Mouse (Mus musculus) midbrain, embryonic 13.5 days (tissue): ENCODE results near the gene Selenom. TPM values are rescaled to one million over a fixed set of nuclear protein-coding genes. Genes with fewer than 3 reads are reported as not detected.

Experiments
- ATAC-seq: fragments of 200-750 bp; cut with Nextera tagmentation; 2 replicates; pipeline ENCODE4 v1.8.0; 2017; ENCODE audit warnings: mild to moderate bottlenecking, moderate TSS enrichment, moderate library complexity
- H3K27ac ChIP-seq: fragments of 300-500 bp; sonication (generic); 2 replicates; pipeline ENCODE4 v1.5.1; 2015; ENCODE audit warnings: inconsistent platforms, mild to moderate bottlenecking, moderate library complexity
- H3K27me3 ChIP-seq: fragments of 300-500 bp; sonication (generic); 2 replicates; pipeline ENCODE4 v1.6.1; 2015; ENCODE audit warnings: mild to moderate bottlenecking, inconsistent platforms
- H3K36me3 ChIP-seq: fragments of 300-500 bp; sonication (generic); 2 replicates; pipeline ENCODE4 v1.6.1; 2015; ENCODE audit warnings: mild to moderate bottlenecking, inconsistent platforms
- H3K4me1 ChIP-seq: fragments of 300-500 bp; sonication (generic); replicated peaks from 2 replicates; pipeline ENCODE4 v1.6.1; 2015; ENCODE audit warnings: inconsistent platforms
- H3K4me2 ChIP-seq: fragments of 300-500 bp; sonication (generic); replicated peaks from 2 replicates; pipeline ENCODE4 v1.6.1; 2015; ENCODE audit warnings: moderate library complexity, mild to moderate bottlenecking, inconsistent platforms
- H3K4me3 ChIP-seq: fragments of 300-500 bp; sonication (generic); replicated peaks from 2 replicates; pipeline ENCODE4 v1.5.1; 2015; ENCODE audit warnings: mild to moderate bottlenecking, inconsistent platforms
- H3K9ac ChIP-seq: fragments of 300-500 bp; sonication (generic); replicated peaks from 2 replicates; pipeline ENCODE4 v1.6.1; 2015; ENCODE audit warnings: mild to moderate bottlenecking, inconsistent platforms
- H3K9me3 ChIP-seq: fragments of 300-500 bp; sonication (generic); 2 replicates; pipeline ENCODE4 v1.6.1; 2016; ENCODE audit warnings: mild to moderate bottlenecking, inconsistent platforms
- WGBS: fragments of 180-500 bp; shearing (Covaris S2); methylation state at CpG from one replicate; pipeline ENCODE4 v1.1.7; 2015; 5-methylcytosine and 5-hydroxymethylcytosine counted together
- polyA plus RNA-seq: library from polyadenylated mRNA; unstranded; fragments of >200 nt; fragmentation: Nextera tagmentation; extraction: Ambion mirVana; gene quantifications from 2 replicates; pipeline ENCODE4 v1.2.1, GENCODE M21; 2015

Gene Selenom
- polyA plus RNA-seq, 1 experiment from 2014 or later = 32.0 TPM

GRCm38 (mm10) chr11:3536082-3536481 is 21.6 kb downstream of the Selenom start:
- peak overlapping the region; percentile 95 for H3K4me2 ChIP-seq
- 49% methylated on average over 5 of the region's 5 CpGs for WGBS
- peak overlapping the region; percentile 60 for H3K4me3 ChIP-seq
- peak overlapping the region; percentile 75 for H3K9ac ChIP-seq
- H3K4me1 ChIP-seq = peaks cover 32% of the 10 kb centered on the region
- ATAC-seq = no peak
- H3K27ac ChIP-seq = peak overlapping the region; percentile 85
- peaks cover 12% of the 10 kb centered on the region for H3K36me3 ChIP-seq
- H3K27me3 ChIP-seq = peaks cover 4% of the 10 kb centered on the region; the same call in 1 of the 2 replicates
- H3K9me3 ChIP-seq = no peaks in the 10 kb centered on the region

- WGBS = 91% methylated on average over 5 of the region's 5 CpGs
- H3K4me2 ChIP-seq = peak overlapping the region; percentile 95
These were observed 22.4 kb downstream of the Selenom start for GRCm38 (mm10) chr11:3536745-3537333.

GRCm38 (mm10) chr11:3537711-3538110 is 23.2 kb downstream of the Selenom start:
- H3K4me3 ChIP-seq = peak overlapping the region; percentile 49; the same call in 1 of the 2 replicates
- H3K27ac ChIP-seq = no peak overlapping the region
- 89% methylated on average over 3 of the region's 3 CpGs for WGBS
- no peaks in the 10 kb centered on the region; the same call in 1 of the 2 replicates for H3K36me3 ChIP-seq
- peaks cover 32% of the 10 kb centered on the region for H3K4me1 ChIP-seq
- H3K9ac ChIP-seq = no peak overlapping the region
- H3K4me2 ChIP-seq = peak overlapping the region; percentile 56
- no peaks in the 10 kb centered on the region for H3K9me3 ChIP-seq
- no peak for ATAC-seq
- peaks cover 4% of the 10 kb centered on the region; the same call in 1 of the 2 replicates for H3K27me3 ChIP-seq

More at GRCm38 (mm10) chr11:3536745-3537333, 22.4 kb downstream of the Selenom start:
- H3K9me3 ChIP-seq = no peaks in the 10 kb centered on the region
- H3K9ac ChIP-seq = no peak overlapping the region
- no peak overlapping the region for H3K27ac ChIP-seq
- peaks cover 4% of the 10 kb centered on the region; the same call in 1 of the 2 replicates for H3K27me3 ChIP-seq
- H3K36me3 ChIP-seq = peaks cover 8% of the 10 kb centered on the region
- peaks cover 32% of the 10 kb centered on the region for H3K4me1 ChIP-seq
- H3K4me3 ChIP-seq = no peak overlapping the region
- no peak for ATAC-seq

GRCm38 (mm10) chr11:3538341-3538740 is 23.9 kb downstream of the Selenom start:
- Histone ChIP-seq H3K4me1 (peaks cover 32% of the 10 kb centered on the region), H3K9ac (peak overlapping the region; percentile 64; the same call in 1 of the 2 replicates), H3K4me3 (peak overlapping the region; percentile 49), H3K4me2 (peak overlapping the region; percentile 56), H3K36me3 (no peaks in the 10 kb centered on the region), H3K9me3 (no peaks in the 10 kb centered on the region), H3K27me3 (peaks cover 4% of the 10 kb centered on the region; the same call in 1 of the 2 replicates), H3K27ac (no peak overlapping the region)
- WGBS = 70% methylated on average over 4 of the region's 4 CpGs
- ATAC-seq = no peak

- peak; percentile 93 for ATAC-seq
- H3K9ac ChIP-seq = peak overlapping the region; percentile 64
- peak overlapping the region; percentile 56 for H3K4me2 ChIP-seq
- WGBS = 4% methylated on average over 33 of the region's 33 CpGs
- no peak overlapping the region for H3K27ac ChIP-seq
- H3K4me3 ChIP-seq = peak overlapping the region; percentile 49
- no peaks in the 10 kb centered on the region for H3K36me3 ChIP-seq
- peaks cover 4% of the 10 kb centered on the region; the same call in 1 of the 2 replicates for H3K27me3 ChIP-seq
- no peaks in the 10 kb centered on the region for H3K9me3 ChIP-seq
- H3K4me1 ChIP-seq = peaks cover 32% of the 10 kb centered on the region
These were observed 24.8 kb downstream of the Selenom start for GRCm38 (mm10) chr11:3539111-3539825.

- H3K36me3 ChIP-seq = no peaks in the 10 kb centered on the region
- peak overlapping the region; percentile 56 for H3K4me2 ChIP-seq
- no peak overlapping the region for H3K27ac ChIP-seq
- WGBS = 81% methylated on average over 4 of the region's 4 CpGs
- 0 out of 2 replicates have a peak overlapping the region, but pooled peaks have one; percentile 33 for H3K9ac ChIP-seq
- ATAC-seq = no peak
- H3K27me3 ChIP-seq = peaks cover 4% of the 10 kb centered on the region; the same call in 1 of the 2 replicates
- no peaks in the 10 kb centered on the region for H3K9me3 ChIP-seq
- peaks cover 31% of the 10 kb centered on the region for H3K4me1 ChIP-seq
- peak overlapping the region; percentile 49 for H3K4me3 ChIP-seq
These were observed 25.3 kb downstream of the Selenom start for GRCm38 (mm10) chr11:3539826-3540196.

GRCm38 (mm10) chr11:3540451-3541085 is 26.1 kb downstream of the Selenom start, which contains the start of gene Smtn:
Gene Smtn (minus strand): TSS chr11:3540612.
- no peaks in the 10 kb centered on the region for H3K9me3 ChIP-seq
- 0 out of 2 replicates have a peak within 1 kb of the TSS, but pooled peaks have one; percentile 33 for H3K9ac ChIP-seq
- 93% methylated on average over 23 of the region's 23 CpGs for WGBS
- peak within 1 kb of the TSS; percentile 56 for H3K4me2 ChIP-seq
- ATAC-seq = no peak
- H3K27me3 ChIP-seq = peaks cover 4% of the 10 kb centered on the region; the same call in 1 of the 2 replicates
- H3K4me1 ChIP-seq = peaks cover 26% of the 10 kb centered on the region
- no peaks in the 10 kb centered on the region for H3K36me3 ChIP-seq
- H3K27ac ChIP-seq = no peak within 1 kb of the TSS
- peak within 1 kb of the TSS; percentile 49 for H3K4me3 ChIP-seq

GRCm38 (mm10) chr11:3541932-3542331 is 27.4 kb downstream of the Selenom start:
- WGBS = 79% methylated on average over 3 of the region's 3 CpGs
- no peaks in the 10 kb centered on the region for H3K9me3 ChIP-seq
- peaks cover 4% of the 10 kb centered on the region; the same call in 1 of the 2 replicates for H3K27me3 ChIP-seq
- H3K4me2 ChIP-seq = no peak overlapping the region
- no peak overlapping the region for H3K9ac ChIP-seq
- no peak overlapping the region for H3K4me3 ChIP-seq
- H3K4me1 ChIP-seq = peaks cover 16% of the 10 kb centered on the region
- H3K27ac ChIP-seq = no peak overlapping the region
- H3K36me3 ChIP-seq = no peaks in the 10 kb centered on the region
- no peak for ATAC-seq

GRCm38 (mm10) chr11:3543001-3543400 is 28.5 kb downstream of the Selenom start:
- Histone ChIP-seq H3K4me2 (no peak overlapping the region), H3K9ac (no peak overlapping the region), H3K4me3 (no peak overlapping the region), H3K27ac (no peak overlapping the region), H3K27me3 (peaks cover 2% of the 10 kb centered on the region; the same call in 1 of the 2 replicates), H3K9me3 (no peaks in the 10 kb centered on the region), H3K4me1 (peaks cover 8% of the 10 kb centered on the region; the same call in 1 of the 2 replicates), H3K36me3 (no peaks in the 10 kb centered on the region)
- no peak for ATAC-seq
- WGBS = 51% methylated on average over 5 of the region's 5 CpGs

GRCm38 (mm10) chr11:3544409-3544808 is 29.9 kb downstream of the Selenom start:
- peaks cover 3% of the 10 kb centered on the region; the same call in 1 of the 2 replicates for H3K4me1 ChIP-seq
- 96% methylated on average over 5 of the region's 5 CpGs for WGBS
- H3K27ac ChIP-seq = no peak overlapping the region
- no peak overlapping the region for H3K4me3 ChIP-seq
- no peak for ATAC-seq
- H3K9me3 ChIP-seq = no peaks in the 10 kb centered on the region
- no peaks in the 10 kb centered on the region for H3K27me3 ChIP-seq
- H3K4me2 ChIP-seq = no peak overlapping the region
- no peaks in the 10 kb centered on the region for H3K36me3 ChIP-seq
- no peak overlapping the region for H3K9ac ChIP-seq

GRCm38 (mm10) chr11:3545531-3546241 is 31.2 kb downstream of the Selenom start:
- no peak for ATAC-seq
- peaks cover 3% of the 10 kb centered on the region; the same call in 1 of the 2 replicates for H3K4me1 ChIP-seq
- H3K9ac ChIP-seq = no peak overlapping the region
- H3K27ac ChIP-seq = no peak overlapping the region
- H3K9me3 ChIP-seq = no peaks in the 10 kb centered on the region
- 11% methylated on average over 9 of the region's 9 CpGs for WGBS
- no peak overlapping the region for H3K4me3 ChIP-seq
- H3K4me2 ChIP-seq = no peak overlapping the region
- no peaks in the 10 kb centered on the region for H3K27me3 ChIP-seq
- no peaks in the 10 kb centered on the region for H3K36me3 ChIP-seq
